Mouse (Mus musculus): Measurements from ENCODE around the gene Dlg2. TPM values are rescaled to one million over a fixed set of nuclear protein-coding genes. Genes with fewer than 3 reads are reported as not detected.

Gene Dlg2
- polyA plus RNA-seq, 1 experiment from 2014 or later = 14.2 TPM

DNA sequence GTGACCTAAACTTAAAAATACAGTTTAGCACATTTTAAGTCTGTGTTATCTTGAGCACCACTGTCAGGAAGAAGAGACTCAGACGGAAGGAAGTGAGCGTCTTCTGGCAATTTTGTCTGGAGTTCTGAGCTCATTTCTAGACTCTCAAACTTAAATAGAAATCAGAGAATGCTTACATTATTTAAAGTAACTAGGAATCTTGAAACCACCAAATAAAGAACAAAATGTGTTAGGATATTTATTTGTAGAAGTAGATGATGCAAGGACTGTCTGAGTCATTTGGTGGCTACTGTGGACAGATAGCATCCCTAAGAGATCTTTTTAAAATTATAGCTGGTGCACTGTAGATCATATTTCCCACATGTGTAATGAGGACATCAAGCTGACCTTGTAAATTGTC lies 1557.8 kb downstream of the Dlg2 start:
- H3K9ac ChIP-seq = no peak overlapping the region
- no peak overlapping the region for H3K27ac ChIP-seq (ENCODE audit: poor library complexity, severe bottlenecking)
- no peak for ATAC-seq (ENCODE audit: insufficient number of reproducible peaks, low FRiP score)
- H3K27me3 ChIP-seq (replicated peaks) = no peaks in the 10 kb centered on the region
- H3K9me3 ChIP-seq (replicated peaks) = no peaks in the 10 kb centered on the region
- 73% methylated on average over 2 of the region's 2 CpGs for WGBS
- H3K4me1 ChIP-seq (replicated peaks) = no peaks in the 10 kb centered on the region
- H3K4me3 ChIP-seq = no peak overlapping the region
- H3K36me3 ChIP-seq = no peaks in the 10 kb centered on the region
- H3K4me2 ChIP-seq = no peak overlapping the region

- Histone ChIP-seq H3K36me3 (no peaks in the 10 kb centered on the region), H3K9me3 (replicated peaks) (no peaks in the 10 kb centered on the region), H3K27ac (ENCODE audit: poor library complexity, severe bottlenecking) (no peak overlapping the region), H3K4me3 (no peak overlapping the region), H3K27me3 (replicated peaks) (no peaks in the 10 kb centered on the region), H3K4me2 (no peak overlapping the region), H3K9ac (no peak overlapping the region), H3K4me1 (replicated peaks) (no peaks in the 10 kb centered on the region)
- ATAC-seq (ENCODE audit: insufficient number of reproducible peaks, low FRiP score) = no peak
Measured at GRCm38 (mm10) chr7:92040187-92040586, 1563.7 kb downstream of the Dlg2 start.

- Histone ChIP-seq H3K9ac (no peak overlapping the region), H3K9me3 (replicated peaks) (no peaks in the 10 kb centered on the region), H3K27ac (ENCODE audit: poor library complexity, severe bottlenecking) (no peak overlapping the region), H3K4me1 (replicated peaks) (no peaks in the 10 kb centered on the region), H3K4me2 (no peak overlapping the region), H3K27me3 (replicated peaks) (no peaks in the 10 kb centered on the region), H3K36me3 (no peaks in the 10 kb centered on the region), H3K4me3 (no peak overlapping the region)
- no peak for ATAC-seq (ENCODE audit: insufficient number of reproducible peaks, low FRiP score)
- WGBS = 58% methylated on average over 2 of the region's 2 CpGs
Measured at GRCm38 (mm10) chr7:92040785-92041411, 1564.4 kb downstream of the Dlg2 start.

DNA sequence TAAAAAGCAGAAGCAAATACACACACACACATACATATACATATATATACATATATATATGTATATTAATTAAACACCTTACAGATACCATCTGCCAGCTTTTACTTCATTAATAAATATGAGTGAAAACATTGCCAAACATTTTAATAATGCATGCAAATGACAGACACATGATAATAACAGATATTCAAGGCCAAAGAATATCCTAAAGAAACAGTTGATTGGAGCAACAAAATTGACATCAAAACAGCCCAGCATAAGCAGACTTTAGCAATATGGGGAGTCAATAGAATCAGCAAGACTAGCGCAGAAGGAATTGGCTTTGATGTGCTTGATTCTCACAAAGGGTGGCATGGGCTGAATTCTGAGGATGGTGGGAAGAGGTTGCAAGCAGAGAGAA lies 1568.5 kb downstream of the Dlg2 start:
- WGBS = 88% methylated on average over 1 of the region's 1 CpGs
- H3K4me2 ChIP-seq = no peak overlapping the region
- no peaks in the 10 kb centered on the region for H3K9me3 ChIP-seq (replicated peaks)
- no peak overlapping the region for H3K27ac ChIP-seq (ENCODE audit: poor library complexity, severe bottlenecking)
- no peak overlapping the region for H3K9ac ChIP-seq
- ATAC-seq (ENCODE audit: insufficient number of reproducible peaks, low FRiP score) = no peak
- H3K27me3 ChIP-seq (replicated peaks) = no peaks in the 10 kb centered on the region
- no peaks in the 10 kb centered on the region for H3K4me1 ChIP-seq (replicated peaks)
- H3K4me3 ChIP-seq = no peak overlapping the region
- no peaks in the 10 kb centered on the region for H3K36me3 ChIP-seq

GRCm38 (mm10) chr7:92047271-92047670 lies 1570.8 kb downstream of the Dlg2 start:
- no peak overlapping the region for H3K27ac ChIP-seq (ENCODE audit: poor library complexity, severe bottlenecking)
- WGBS = 29% methylated on average over 2 of the region's 2 CpGs
- no peak overlapping the region for H3K9ac ChIP-seq
- no peaks in the 10 kb centered on the region for H3K9me3 ChIP-seq (replicated peaks)
- H3K4me3 ChIP-seq = no peak overlapping the region
- H3K4me1 ChIP-seq (replicated peaks) = no peaks in the 10 kb centered on the region
- no peak for ATAC-seq (ENCODE audit: insufficient number of reproducible peaks, low FRiP score)
- H3K27me3 ChIP-seq (replicated peaks) = no peaks in the 10 kb centered on the region
- H3K4me2 ChIP-seq = no peak overlapping the region
- no peaks in the 10 kb centered on the region for H3K36me3 ChIP-seq

GRCm38 (mm10) chr7:92048876-92049275 lies 1572.4 kb downstream of the Dlg2 start:
- Histone ChIP-seq H3K9me3 (replicated peaks) (no peaks in the 10 kb centered on the region), H3K36me3 (no peaks in the 10 kb centered on the region), H3K4me1 (replicated peaks) (no peaks in the 10 kb centered on the region), H3K4me2 (no peak overlapping the region), H3K4me3 (no peak overlapping the region), H3K27me3 (replicated peaks) (no peaks in the 10 kb centered on the region), H3K27ac (ENCODE audit: poor library complexity, severe bottlenecking) (no peak overlapping the region), H3K9ac (no peak overlapping the region)
- no peak for ATAC-seq (ENCODE audit: insufficient number of reproducible peaks, low FRiP score)
- WGBS = 69% methylated on average over 1 of the region's 1 CpGs

DNA sequence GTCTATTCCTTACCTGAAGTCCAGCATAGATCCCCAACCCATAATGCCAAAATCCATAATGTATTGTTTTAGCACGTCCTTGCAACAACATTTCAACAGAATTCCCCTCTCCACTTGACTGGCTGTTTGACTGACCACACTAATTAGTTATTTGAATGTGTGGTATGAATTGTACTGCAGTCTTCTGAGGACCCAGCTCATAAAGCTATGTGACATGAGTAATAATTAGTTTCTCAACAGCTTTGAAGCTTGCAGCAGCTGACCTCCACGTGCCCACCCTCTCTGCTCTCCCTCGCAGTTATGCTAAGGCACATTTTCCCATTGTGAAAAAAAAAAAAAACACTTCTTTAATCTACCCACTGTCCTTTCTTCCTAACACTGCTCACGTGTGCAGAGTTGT lies 1590.4 kb downstream of the Dlg2 start:
- Histone ChIP-seq H3K9me3 (replicated peaks) (no peaks in the 10 kb centered on the region), H3K27ac (ENCODE audit: poor library complexity, severe bottlenecking) (no peak overlapping the region), H3K27me3 (replicated peaks) (no peaks in the 10 kb centered on the region), H3K4me1 (replicated peaks) (no peaks in the 10 kb centered on the region), H3K9ac (no peak overlapping the region), H3K4me2 (no peak overlapping the region), H3K36me3 (no peaks in the 10 kb centered on the region), H3K4me3 (no peak overlapping the region)
- ATAC-seq (ENCODE audit: insufficient number of reproducible peaks, low FRiP score) = no peak
- WGBS = 67% methylated on average over 4 of the region's 4 CpGs

DNA sequence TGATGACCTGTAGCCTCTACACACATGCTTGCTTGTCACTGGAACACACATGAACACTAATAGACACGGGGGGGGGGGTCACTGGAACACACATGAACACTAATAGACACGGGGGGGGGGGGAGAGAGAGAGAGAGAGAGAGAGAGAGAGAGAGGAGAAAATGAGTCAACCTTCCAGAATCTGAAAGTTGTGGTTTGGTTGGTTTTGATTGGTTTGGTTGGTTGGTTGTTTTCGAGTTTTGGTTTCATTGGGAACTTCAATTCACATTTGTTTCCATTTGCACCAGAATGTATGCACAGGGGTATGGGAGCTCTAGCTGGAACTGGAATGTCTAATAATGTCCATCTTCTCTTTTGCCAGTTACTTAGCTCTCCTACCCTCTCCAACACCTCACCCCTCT lies 1611.0 kb downstream of the Dlg2 start:
- H3K27ac ChIP-seq (ENCODE audit: poor library complexity, severe bottlenecking) = no peak overlapping the region
- H3K27me3 ChIP-seq (replicated peaks) = no peaks in the 10 kb centered on the region
- 49% methylated on average over 2 of the region's 3 CpGs for WGBS
- H3K4me1 ChIP-seq (replicated peaks) = no peaks in the 10 kb centered on the region
- no peak for ATAC-seq (ENCODE audit: insufficient number of reproducible peaks, low FRiP score)
- no peaks in the 10 kb centered on the region for H3K36me3 ChIP-seq
- H3K9ac ChIP-seq = no peak overlapping the region
- no peak overlapping the region for H3K4me3 ChIP-seq
- no peaks in the 10 kb centered on the region; the same call in 1 of the 2 replicates for H3K9me3 ChIP-seq (replicated peaks)
- H3K4me2 ChIP-seq = no peak overlapping the region

GRCm38 (mm10) chr7:92093860-92094259 lies 1617.4 kb downstream of the Dlg2 start:
- 4% methylated on average over 3 of the region's 3 CpGs for WGBS
- no peak for ATAC-seq (ENCODE audit: insufficient number of reproducible peaks, low FRiP score)
- Histone ChIP-seq H3K27ac (ENCODE audit: poor library complexity, severe bottlenecking) (no peak overlapping the region), H3K36me3 (no peaks in the 10 kb centered on the region), H3K9me3 (replicated peaks) (no peaks in the 10 kb centered on the region), H3K4me2 (no peak overlapping the region), H3K4me3 (no peak overlapping the region), H3K27me3 (replicated peaks) (no peaks in the 10 kb centered on the region), H3K4me1 (replicated peaks) (no peaks in the 10 kb centered on the region), H3K9ac (no peak overlapping the region)

DNA sequence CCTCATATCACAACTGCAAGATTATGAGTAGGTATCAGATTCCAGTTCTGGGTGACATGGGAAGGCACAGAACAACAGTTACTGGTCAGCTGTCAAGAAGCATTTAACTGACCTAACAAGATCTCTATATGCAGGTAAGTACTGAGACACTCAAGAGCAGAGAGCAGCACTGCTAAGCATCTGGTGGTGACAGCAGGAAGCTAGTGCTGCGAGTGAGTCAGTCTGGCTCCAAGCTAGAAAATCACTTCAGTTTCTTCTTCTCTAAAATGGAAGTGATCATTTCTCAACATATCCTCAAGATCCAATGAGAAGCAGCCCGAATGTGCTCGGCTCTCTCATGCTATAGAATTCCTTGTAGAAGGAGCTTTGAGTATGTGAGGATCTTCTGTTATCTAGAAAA lies 1618.7 kb downstream of the Dlg2 start:
- WGBS = 53% methylated on average over 3 of the region's 3 CpGs
- ATAC-seq (ENCODE audit: insufficient number of reproducible peaks, low FRiP score) = no peak
- H3K9me3 ChIP-seq (replicated peaks) = no peaks in the 10 kb centered on the region

GRCm38 (mm10) chr7:92100847-92101246 lies 1624.4 kb downstream of the Dlg2 start:
- H3K4me1 ChIP-seq (replicated peaks) = no peaks in the 10 kb centered on the region
- H3K36me3 ChIP-seq = no peaks in the 10 kb centered on the region
- H3K4me2 ChIP-seq = no peak overlapping the region
- H3K4me3 ChIP-seq = no peak overlapping the region
- WGBS = 80% methylated on average over 2 of the region's 2 CpGs
- no peaks in the 10 kb centered on the region; the same call in 1 of the 2 replicates for H3K27me3 ChIP-seq (replicated peaks)
- no peak for ATAC-seq (ENCODE audit: insufficient number of reproducible peaks, low FRiP score)
- H3K27ac ChIP-seq (ENCODE audit: poor library complexity, severe bottlenecking) = no peak overlapping the region
- H3K9me3 ChIP-seq (replicated peaks) = no peaks in the 10 kb centered on the region
- H3K9ac ChIP-seq = no peak overlapping the region

More for the DNA sequence above, 1618.7 kb downstream of the Dlg2 start:
- Histone ChIP-seq H3K27me3 (replicated peaks) (no peaks in the 10 kb centered on the region), H3K4me2 (no peak overlapping the region), H3K4me1 (replicated peaks) (no peaks in the 10 kb centered on the region), H3K9ac (no peak overlapping the region), H3K4me3 (no peak overlapping the region), H3K36me3 (no peaks in the 10 kb centered on the region), H3K27ac (ENCODE audit: poor library complexity, severe bottlenecking) (no peak overlapping the region)

GRCm38 (mm10) chr7:92102892-92103543 lies 1626.5 kb downstream of the Dlg2 start:
- no peak overlapping the region for H3K4me3 ChIP-seq
- no peaks in the 10 kb centered on the region for H3K4me1 ChIP-seq (replicated peaks)
- no peaks in the 10 kb centered on the region for H3K36me3 ChIP-seq
- no peak overlapping the region for H3K9ac ChIP-seq
- no peak overlapping the region for H3K27ac ChIP-seq (ENCODE audit: poor library complexity, severe bottlenecking)
- 19% methylated on average over 4 of the region's 4 CpGs for WGBS
- no peaks in the 10 kb centered on the region; the same call in 1 of the 2 replicates for H3K27me3 ChIP-seq (replicated peaks)
- H3K4me2 ChIP-seq = no peak overlapping the region
- no peak for ATAC-seq (ENCODE audit: insufficient number of reproducible peaks, low FRiP score)
- no peaks in the 10 kb centered on the region for H3K9me3 ChIP-seq (replicated peaks)
